Mouse (Mus musculus) 416B (cell line): ENCODE data around the gene Sept9.
A peak's percentile ranks its signal among the peaks of the same experiment; 100 is the strongest.

ENCODE experiments used
- DNase-seq: peaks from one replicate; pipeline ENCODE4 v3.0.0; 2011; ENCODE audit warnings: low read depth

Gene Sept9

GRCm38 (mm10) chr11:117246286-117246685, 46.8 kb downstream of the Sept9 start:
- no peak for DNase-seq

GRCm38 (mm10) chr11:117246981-117247431, 47.5 kb downstream of the Sept9 start:
- DNase-seq, result no peak

GRCm38 (mm10) chr11:117247541-117247940, 48.1 kb downstream of the Sept9 start:
- DNase-seq, result no peak

- peak; percentile 55 for DNase-seq
Observed at GRCm38 (mm10) chr11:117248734-117249248, 49.3 kb downstream of the Sept9 start.

- DNase-seq, result peak; percentile 31
Observed at GRCm38 (mm10) chr11:117249282-117249984, 50.0 kb downstream of the Sept9 start.

- peak; percentile 76 for DNase-seq
Observed at GRCm38 (mm10) chr11:117249985-117250928, 50.8 kb downstream of the Sept9 start.

GRCm38 (mm10) chr11:117251755-117252154, 52.3 kb downstream of the Sept9 start:
- DNase-seq, result no peak

- no peak for DNase-seq
Observed at GRCm38 (mm10) chr11:117252846-117253245, 53.4 kb downstream of the Sept9 start.

- DNase-seq, result no peak
Observed at GRCm38 (mm10) chr11:117254161-117255107, 55.0 kb downstream of the Sept9 start.

GRCm38 (mm10) chr11:117255108-117255489, 55.6 kb downstream of the Sept9 start:
- no peak for DNase-seq

- DNase-seq, result no peak
Observed at GRCm38 (mm10) chr11:117256088-117256487, 56.6 kb downstream of the Sept9 start.

- DNase-seq, result no peak
Observed at GRCm38 (mm10) chr11:117256840-117257239, 57.4 kb downstream of the Sept9 start.

- no peak for DNase-seq
Observed at GRCm38 (mm10) chr11:117257266-117257665, 57.8 kb downstream of the Sept9 start.

- peak; percentile 50 for DNase-seq
Observed at GRCm38 (mm10) chr11:117257842-117258241, 58.4 kb downstream of the Sept9 start.

GRCm38 (mm10) chr11:117259178-117259960, 59.9 kb downstream of the Sept9 start:
- DNase-seq, result peak; percentile 62

GRCm38 (mm10) chr11:117260631-117261030, 61.2 kb downstream of the Sept9 start:
- peak; percentile 65 for DNase-seq

GRCm38 (mm10) chr11:117263096-117263808, 63.8 kb downstream of the Sept9 start:
- peak; percentile 65 for DNase-seq

GRCm38 (mm10) chr11:117264162-117265021, 64.9 kb downstream of the Sept9 start:
- no peak for DNase-seq
